Mouse (Mus musculus): Measurements from ENCODE around the gene Ttc19. TPM values are rescaled to one million over a fixed set of nuclear protein-coding genes. Genes with fewer than 3 reads are reported as not detected.

The Ttc19 gene
- total RNA-seq, 1 experiment = 24.1 TPM

- H3K9me3 ChIP-seq (ENCODE audit: control insufficient read depth, insufficient read depth, low read depth, low read length) = no peaks in the 10 kb centered on the region
- no peak for DNase-seq (ENCODE audit: low read depth, low spot score)
- no peak overlapping the region for H3K9ac ChIP-seq (ENCODE audit: insufficient read depth, low read depth, low read length, poor library complexity, severe bottlenecking)
- TF ChIP-seq ZC3H11A (IDR thresholded peaks at IDR 0.05; ENCODE audit: borderline replicate concordance, low read depth, low read length) (no peak), HCFC1 (IDR thresholded peaks at IDR 0.05; ENCODE audit: borderline replicate concordance, insufficient read depth, low read length) (no peak), CHD2 (IDR thresholded peaks at IDR 0.05; ENCODE audit: low read depth, low read length) (no peak), ZNF384 (IDR thresholded peaks at IDR 0.05; ENCODE audit: low read depth, low read length) (no peak), MAFK (IDR thresholded peaks at IDR 0.05; ENCODE audit: insufficient read depth, low read depth, low read length) (no peak)
- H3K27ac ChIP-seq (ENCODE audit: insufficient read depth, low read depth, low read length, poor library complexity, severe bottlenecking) = no peak overlapping the region
- in situ Hi-C loops (cut with MboI; ENCODE audit: low sequenced_read_pairs in 2 of 2, unreplicated experiment in 2 of 2) = no loop called here
- H3K4me3 ChIP-seq (ENCODE audit: insufficient read depth in 1 of 2, low read depth in 1 of 2, low read length in 2 of 2, poor library complexity in 1 of 2, severe bottlenecking in 1 of 2) = no peak overlapping the region
- H3K36me3 ChIP-seq (ENCODE audit: control insufficient read depth, insufficient read depth, low read length, poor library complexity, severe bottlenecking) = peaks cover 45% of the 10 kb centered on the region
- H3K4me1 ChIP-seq (ENCODE audit: control insufficient read depth in 2 of 2, insufficient read depth in 2 of 2, low read length in 2 of 2, poor library complexity in 1 of 2) = no peaks in the 10 kb centered on the region
Measured at GRCm38 (mm10) chr11:62331141-62331540, 49.9 kb downstream of the Ttc19 start.

DNA sequence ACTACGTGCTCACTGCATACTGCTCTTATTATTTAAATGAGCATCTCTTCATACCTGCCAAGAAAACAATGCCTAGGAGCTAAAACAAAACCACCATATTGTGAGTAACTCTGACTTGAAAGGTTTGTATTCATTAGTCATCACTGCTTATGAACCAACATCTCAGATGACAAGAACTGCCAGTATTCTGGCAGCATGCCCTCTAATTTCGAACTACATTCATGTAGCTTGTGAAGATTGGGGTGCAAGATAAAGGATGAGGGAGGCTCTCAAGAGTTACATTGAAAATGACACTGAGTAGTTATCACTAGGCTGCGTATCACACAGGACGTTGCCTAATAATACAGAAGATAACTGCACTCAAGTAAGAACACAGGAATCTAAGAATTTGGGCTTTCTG, 51.0 kb downstream of the Ttc19 start:
- Histone ChIP-seq H3K4me3 (ENCODE audit: insufficient read depth in 1 of 2, low read depth in 1 of 2, low read length in 2 of 2, poor library complexity in 1 of 2, severe bottlenecking in 1 of 2) (no peak overlapping the region), H3K36me3 (ENCODE audit: control insufficient read depth, insufficient read depth, low read length, poor library complexity, severe bottlenecking) (peaks cover 42% of the 10 kb centered on the region), H3K27ac (ENCODE audit: insufficient read depth, low read depth, low read length, poor library complexity, severe bottlenecking) (no peak overlapping the region), H3K9me3 (ENCODE audit: control insufficient read depth, insufficient read depth, low read depth, low read length) (no peaks in the 10 kb centered on the region), H3K4me1 (ENCODE audit: control insufficient read depth in 2 of 2, insufficient read depth in 2 of 2, low read length in 2 of 2, poor library complexity in 1 of 2) (no peaks in the 10 kb centered on the region), H3K9ac (ENCODE audit: insufficient read depth, low read depth, low read length, poor library complexity, severe bottlenecking) (no peak overlapping the region)
- no peak for TF ChIP-seq ZNF384 (IDR thresholded peaks at IDR 0.05; ENCODE audit: low read depth, low read length)
- no peak for TF ChIP-seq MAFK (IDR thresholded peaks at IDR 0.05; ENCODE audit: insufficient read depth, low read depth, low read length)
- no peak for TF ChIP-seq CHD2 (IDR thresholded peaks at IDR 0.05; ENCODE audit: low read depth, low read length)
- TF ChIP-seq HCFC1 (IDR thresholded peaks at IDR 0.05; ENCODE audit: borderline replicate concordance, insufficient read depth, low read length) = no peak
- TF ChIP-seq ZC3H11A (IDR thresholded peaks at IDR 0.05; ENCODE audit: borderline replicate concordance, low read depth, low read length) = no peak
- no peak for DNase-seq (ENCODE audit: low read depth, low spot score)
- in situ Hi-C loops (cut with MboI; ENCODE audit: low sequenced_read_pairs in 2 of 2, unreplicated experiment in 2 of 2) = no loop called here

DNA sequence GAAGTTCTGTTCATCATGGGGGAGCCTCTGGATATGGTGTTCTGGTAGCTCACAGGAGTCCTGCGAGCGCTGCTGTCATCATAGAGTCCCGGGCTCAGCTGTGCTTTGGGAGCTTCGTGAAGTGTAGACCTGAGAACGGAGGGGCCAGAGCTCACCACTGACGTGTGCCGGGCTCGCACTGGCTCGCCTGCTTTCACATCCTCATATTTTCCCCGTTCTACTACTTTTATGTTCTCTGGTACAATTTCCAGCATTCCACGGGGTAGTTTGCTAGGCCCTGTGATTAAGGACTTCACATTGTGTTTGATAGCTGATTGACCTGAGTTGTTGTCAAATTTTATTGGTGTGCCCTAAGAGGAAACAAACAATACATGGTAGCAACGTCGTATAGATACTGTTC, 61.7 kb downstream of the Ttc19 start:
- no peak overlapping the region for H3K4me3 ChIP-seq (ENCODE audit: insufficient read depth in 1 of 2, low read depth in 1 of 2, low read length in 2 of 2, poor library complexity in 1 of 2, severe bottlenecking in 1 of 2)
- TF ChIP-seq ZC3H11A (IDR thresholded peaks at IDR 0.05; ENCODE audit: borderline replicate concordance, low read depth, low read length) = no peak
- TF ChIP-seq HCFC1 (IDR thresholded peaks at IDR 0.05; ENCODE audit: borderline replicate concordance, insufficient read depth, low read length) = no peak
- no peak for TF ChIP-seq CHD2 (IDR thresholded peaks at IDR 0.05; ENCODE audit: low read depth, low read length)
- no peak for TF ChIP-seq ZNF384 (IDR thresholded peaks at IDR 0.05; ENCODE audit: low read depth, low read length)
- no peak for TF ChIP-seq MAFK (IDR thresholded peaks at IDR 0.05; ENCODE audit: insufficient read depth, low read depth, low read length)
- no peak overlapping the region for H3K9ac ChIP-seq (ENCODE audit: insufficient read depth, low read depth, low read length, poor library complexity, severe bottlenecking)
- H3K4me1 ChIP-seq (ENCODE audit: control insufficient read depth in 2 of 2, insufficient read depth in 2 of 2, low read length in 2 of 2, poor library complexity in 1 of 2) = no peaks in the 10 kb centered on the region
- H3K9me3 ChIP-seq (ENCODE audit: control insufficient read depth, insufficient read depth, low read depth, low read length) = no peaks in the 10 kb centered on the region
- in situ Hi-C loops (cut with MboI; ENCODE audit: low sequenced_read_pairs in 2 of 2, unreplicated experiment in 2 of 2) = no loop called here
- no peak overlapping the region for H3K27ac ChIP-seq (ENCODE audit: insufficient read depth, low read depth, low read length, poor library complexity, severe bottlenecking)
- DNase-seq (ENCODE audit: low read depth, low spot score) = no peak
- H3K36me3 ChIP-seq (ENCODE audit: control insufficient read depth, insufficient read depth, low read length, poor library complexity, severe bottlenecking) = peaks cover 23% of the 10 kb centered on the region

DNA sequence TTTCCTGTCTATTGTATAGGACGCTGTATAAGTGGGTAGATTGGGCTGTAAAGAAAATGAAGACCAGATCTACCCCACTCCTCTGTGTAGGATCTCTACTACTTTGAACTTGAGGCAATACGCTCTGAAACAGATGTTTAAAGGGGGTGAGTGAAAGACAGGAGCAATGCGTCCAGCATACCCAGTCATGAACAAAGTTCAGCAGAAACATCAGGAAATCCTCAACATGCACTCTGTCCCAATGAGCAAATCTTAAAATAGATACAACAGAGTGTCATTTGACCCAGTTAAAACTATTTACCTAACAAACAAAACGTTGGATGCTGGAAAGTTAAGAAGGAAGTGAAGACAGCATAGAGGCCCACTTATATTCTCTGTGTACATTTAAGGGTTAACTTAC, 70.7 kb downstream of the Ttc19 start:
- peaks cover 29% of the 10 kb centered on the region for H3K36me3 ChIP-seq (ENCODE audit: control insufficient read depth, insufficient read depth, low read length, poor library complexity, severe bottlenecking)

More for the DNA sequence above, 70.7 kb downstream of the Ttc19 start:
- H3K4me3 ChIP-seq (ENCODE audit: insufficient read depth in 1 of 2, low read depth in 1 of 2, low read length in 2 of 2, poor library complexity in 1 of 2, severe bottlenecking in 1 of 2) = no peak overlapping the region
- peaks cover 0 to 11% of the 10 kb centered on the region in 2 experiments; a peak in 3 of 4 replicates for H3K4me1 ChIP-seq (ENCODE audit: control insufficient read depth in 2 of 2, insufficient read depth in 2 of 2, low read length in 2 of 2, poor library complexity in 1 of 2)
- in situ Hi-C loops (cut with MboI; ENCODE audit: low sequenced_read_pairs in 2 of 2, unreplicated experiment in 2 of 2) = no loop called here
- DNase-seq (ENCODE audit: low read depth, low spot score) = no peak
- no peaks in the 10 kb centered on the region for H3K9me3 ChIP-seq (ENCODE audit: control insufficient read depth, insufficient read depth, low read depth, low read length)
- H3K27ac ChIP-seq (ENCODE audit: insufficient read depth, low read depth, low read length, poor library complexity, severe bottlenecking) = no peak overlapping the region
- TF ChIP-seq ZNF384 (IDR thresholded peaks at IDR 0.05; ENCODE audit: low read depth, low read length) (no peak), ZC3H11A (IDR thresholded peaks at IDR 0.05; ENCODE audit: borderline replicate concordance, low read depth, low read length) (no peak), MAFK (IDR thresholded peaks at IDR 0.05; ENCODE audit: insufficient read depth, low read depth, low read length) (no peak), CHD2 (IDR thresholded peaks at IDR 0.05; ENCODE audit: low read depth, low read length) (no peak), HCFC1 (IDR thresholded peaks at IDR 0.05; ENCODE audit: borderline replicate concordance, insufficient read depth, low read length) (no peak)
- no peak overlapping the region for H3K9ac ChIP-seq (ENCODE audit: insufficient read depth, low read depth, low read length, poor library complexity, severe bottlenecking)
